ENCODE assay signal across 9 mouse cellular contexts in genomic region chr5:122165233-122165915, GRCm38 (mm10). TPM values are rescaled to one million over a fixed set of nuclear protein-coding genes. Genes with fewer than 3 reads are reported as not detected.
A peak's percentile ranks its signal among the peaks of the same experiment; 100 is the strongest.
DNase-seq lines count a peak whose midpoint lies in the region; ATAC-seq and TF ChIP-seq lines count a peak whose summit lies in the region.
"Had no signal": no experiment of that assay in that cellular context is flagged by ENCODE, and none has a peak within 500 bp of the region (broad histone marks: within the 10 kb centered on the region; RNA-seq: fewer than 3 reads in every experiment).

No protein-coding gene starts in this region.

- no peak for TF ChIP-seq CTCF in G1E (IDR thresholded peaks at IDR 0.05; ENCODE audit: low read depth, low read length)

- peak overlapping the region; percentile 51; the same call in 1 of the 2 replicates for H3K27ac ChIP-seq in embryonic facial prominence, embryonic 15.5 days (replicated peaks)
- H3K27ac ChIP-seq: limb, embryonic 13.5 days had no signal

- H3K4me1 ChIP-seq in G1E (ENCODE audit: insufficient read depth, low read depth, low read length), result peaks cover 73% of the 10 kb centered on the region
- peaks cover 63% of the 10 kb centered on the region for H3K4me1 ChIP-seq in embryonic facial prominence, embryonic 15.5 days

- no peaks in the 10 kb centered on the region for H3K27me3 ChIP-seq in G1E (ENCODE audit: insufficient read depth, low read length)
- no peaks in the 10 kb centered on the region for H3K27me3 ChIP-seq in embryonic facial prominence, embryonic 15.5 days
- H3K27me3 ChIP-seq: limb, embryonic 13.5 days had no signal

- no peak overlapping the region for H3K9ac ChIP-seq in embryonic facial prominence, embryonic 15.5 days
- H3K9ac ChIP-seq: limb, embryonic 13.5 days had no signal

- peaks cover 100% of the 10 kb centered on the region for H3K36me3 ChIP-seq in G1E (replicated peaks)
- H3K36me3 ChIP-seq in embryonic facial prominence, embryonic 15.5 days, result peaks cover 46% of the 10 kb centered on the region

- no peaks in the 10 kb centered on the region for H3K9me3 ChIP-seq in G1E (replicated peaks)
- no peaks in the 10 kb centered on the region for H3K9me3 ChIP-seq in embryonic facial prominence, embryonic 15.5 days (replicated peaks)
- H3K9me3 ChIP-seq: limb, embryonic 13.5 days had no signal

- ATAC-seq in G1E (ENCODE audit: extremely low read depth, insufficient number of reproducible peaks, low FRiP score, poor library complexity, severe bottlenecking), result no peak
- no peak for ATAC-seq in embryonic facial prominence, embryonic 15.5 days (ENCODE audit: insufficient number of reproducible peaks, low FRiP score, low TSS enrichment, low read depth)

- no peak overlapping the region for H3K4me2 ChIP-seq in embryonic facial prominence, embryonic 15.5 days (replicated peaks)
- H3K4me2 ChIP-seq: limb, embryonic 13.5 days had no signal

- peak; percentile 41 for DNase-seq in gastrocnemius, postnatal 14 days
- DNase-seq in gastrocnemius, adult 18-20 months (ENCODE audit: low spot score), result no peak
- no peak for DNase-seq in G1E (ENCODE audit: low spot score)
- peak; percentile 65 for DNase-seq in kidney, postnatal 14 days
- DNase-seq in testis, postnatal 10 days (ENCODE audit: low spot score), result peak; percentile 75
- DNase-seq in embryo, embryonic 10 days (ENCODE audit: low spot score), result no peak
- no peak for DNase-seq in thymus, postnatal 10 days (ENCODE audit: low spot score in 2 of 2)

- intact Hi-C loops in gastrocnemius, postnatal 14 days (cut with DNase I; ENCODE audit: low total_unique reads), result no loop called here

- 38% methylated on average over 6 of the region's 6 CpGs for WGBS in embryonic facial prominence, embryonic 15.5 days

- H3K4me3 ChIP-seq in G1E (ENCODE audit: low read depth, low read length), result peak overlapping the region; percentile 2; the same call in 1 of the 2 replicates
- H3K4me3 ChIP-seq in embryonic facial prominence, embryonic 15.5 days (replicated peaks), result no peak overlapping the region
- H3K4me3 ChIP-seq: limb, embryonic 13.5 days had no signal

RNA-seq across cellular contexts. Expression of gene Ppp1cc, which starts 7.3 kb away (rescaled TPM):
- 100 to 1,000 TPM; 110 TPM for total RNA-seq in gastrocnemius, postnatal 14 days (2021)
- 100 to 1,000 TPM; 125 to 143 TPM for total RNA-seq in gastrocnemius, adult 18-20 months (2021)
- total RNA-seq in G1E (2014; fragmentation: Nextera tagmentation), result 269 and 270 TPM in 2 replicates
- total RNA-seq in G1E (2017), result 293 and 329 TPM in 2 replicates
- polyA plus RNA-seq in G1E (2012), result 148 and 214 TPM in 2 replicates
- polyA plus RNA-seq in embryonic facial prominence, embryonic 15.5 days (2015; fragmentation: Nextera tagmentation; extraction: Ambion mirVana), result 235 and 238 TPM in 2 replicates

RNA-seq across cellular contexts. Expression of gene Ccdc63, which starts 24.8 kb away (rescaled TPM):
- total RNA-seq in gastrocnemius, postnatal 14 days (2021), result not detected
- total RNA-seq in gastrocnemius, adult 18-20 months (2021), result not detected
- total RNA-seq in G1E (2014; fragmentation: Nextera tagmentation) (not detected in 2 replicates), G1E (2017) (0.16 and 0.29 TPM in 2 replicates)
- polyA plus RNA-seq in G1E (2012), result not detected in 2 replicates
- polyA plus RNA-seq in embryonic facial prominence, embryonic 15.5 days (2015; fragmentation: Nextera tagmentation; extraction: Ambion mirVana), result 0.24 TPM in 1 of 2 replicates, not detected in the other
- polyA plus RNA-seq: limb, embryonic 13.5 days had no signal

RNA-seq across cellular contexts. Expression of gene Hvcn1, which starts 41.2 kb away (rescaled TPM):
- total RNA-seq in gastrocnemius, postnatal 14 days (2021), result 1 to 10 TPM; 1.6 to 2.0 TPM
- 1 to 10 TPM in 1 of 2 experiments, under 1 TPM in 1; 0.80 to 1.2 TPM for total RNA-seq in gastrocnemius, adult 18-20 months (2021)
- 0.24 and 1.6 TPM in 2 replicates for total RNA-seq in G1E (2014; fragmentation: Nextera tagmentation)
- total RNA-seq in G1E (2017), result 0.06 and 0.27 TPM in 2 replicates
- 0.20 and 0.27 TPM in 2 replicates for polyA plus RNA-seq in G1E (2012)
- polyA plus RNA-seq in embryonic facial prominence, embryonic 15.5 days (2015; fragmentation: Nextera tagmentation; extraction: Ambion mirVana), result 9.8 and 10.3 TPM in 2 replicates

Comparison
In these comparisons a context has a peak if more than half of its experiments do, and no peak if none do; other contexts are left out.
1. DNase-seq: peak in gastrocnemius, postnatal 14 days (single experiment), kidney, postnatal 14 days (single experiment) and testis, postnatal 10 days (single experiment); none in gastrocnemius, adult 18-20 months (single experiment), G1E (single experiment), embryo, embryonic 10 days (single experiment) and thymus, postnatal 10 days (0 of 2).